Mouse (Mus musculus): ENCODE measurements around the gene Ubap2l.

- no peak for TF ChIP-seq POLR2A (IDR thresholded peaks at IDR 0.05; ENCODE audit: insufficient read length, low read depth)
- TF ChIP-seq MAX (IDR thresholded peaks at IDR 0.05; ENCODE audit: low read depth): no peak
- no peak for TF ChIP-seq USF1 (IDR thresholded peaks at IDR 0.05; ENCODE audit: low read depth)
- no peak for TF ChIP-seq TCF12 (IDR thresholded peaks at IDR 0.05; ENCODE audit: insufficient read depth, poor library complexity, severe bottlenecking)
- TF ChIP-seq CEBPB (IDR thresholded peaks at IDR 0.05; ENCODE audit: insufficient read depth, poor library complexity, severe bottlenecking): no peak
- TF ChIP-seq POLR2AphosphoS2 (IDR thresholded peaks at IDR 0.05; ENCODE audit: insufficient read length, low read depth): peak; percentile 40
These were observed 45.5 kb upstream of the Ubap2l start for GRCm38 (mm10) chr3:90097928-90098327.

Data from myocyte (in vitro differentiated cells).